ENCODE assay signal across 30 mouse cellular contexts in genomic region chr13:93419779-93420178, GRCm38 (mm10).
DNase-seq lines count a peak whose midpoint lies in the region; ATAC-seq and TF ChIP-seq lines count a peak whose summit lies in the region.
"Had no signal": no experiment of that assay in that cellular context is flagged by ENCODE, and none has a peak within 500 bp of the region (broad histone marks: within the 10 kb centered on the region; RNA-seq: fewer than 3 reads in every experiment).

No protein-coding gene starts in this region.

- no peaks in the 10 kb centered on the region for H3K36me3 ChIP-seq in embryonic facial prominence, embryonic 14.5 days (ENCODE audit: control insufficient read depth, insufficient read depth, low read length)
- no peaks in the 10 kb centered on the region for H3K36me3 ChIP-seq in embryonic facial prominence, embryonic 10.5 days (replicated peaks)
- peaks cover 5% of the 10 kb centered on the region; the same call in 1 of the 2 replicates for H3K36me3 ChIP-seq in hindbrain, embryonic 13.5 days
- no peaks in the 10 kb centered on the region for H3K36me3 ChIP-seq in hindbrain, embryonic 16.5 days (ENCODE audit: control insufficient read depth, insufficient read depth, low read length)
- H3K36me3 ChIP-seq in limb, embryonic 14.5 days (ENCODE audit: control insufficient read depth, insufficient read depth, low read length): no peaks in the 10 kb centered on the region
- no peaks in the 10 kb centered on the region for H3K36me3 ChIP-seq in limb, embryonic 10.5 days
- 0 out of 2 replicates have a peak, but pooled peaks cover 5% of the 10 kb centered on the region for H3K36me3 ChIP-seq in heart, embryonic 12.5 days
- H3K36me3 ChIP-seq: embryonic facial prominence, embryonic 12.5 days; heart, embryonic 15.5 days; kidney, embryonic 15.5 days; liver, embryonic 15.5 days; midbrain, embryonic 10.5 days; neural tube, embryonic 12.5 days had no signal

- DNase-seq in embryonic facial prominence, embryonic 14.5 days (ENCODE audit: low spot score): peak; percentile 16
- no peak for DNase-seq in embryonic facial prominence, embryonic 10.5 days (ENCODE audit: low spot score)
- DNase-seq in limb, embryonic 14.5 days (ENCODE audit: low spot score): peak; percentile 22
- DNase-seq in limb, embryonic 10.5 days (ENCODE audit: low spot score): no peak
- DNase-seq: adrenal gland, postnatal 10 days; cerebellum, adult 11 months; cerebellum, adult 9-10 months; cerebellum, postnatal 36 days; gastrocnemius, postnatal 10 days; kidney, adult 18-20 months; kidney, postnatal 25 days; layer of hippocampus, postnatal 36 days; liver; lung, embryonic 14.5 days; lung, postnatal 14 days; thymus, adult 2 months; thymus, postnatal 36 days had no signal

- H3K27me3 ChIP-seq in embryonic facial prominence, embryonic 14.5 days (replicated peaks; ENCODE audit: control insufficient read depth, insufficient read depth, low read length): no peaks in the 10 kb centered on the region
- no peaks in the 10 kb centered on the region for H3K27me3 ChIP-seq in embryonic facial prominence, embryonic 10.5 days (replicated peaks; ENCODE audit: low read depth, poor library complexity, severe bottlenecking)
- no peaks in the 10 kb centered on the region for H3K27me3 ChIP-seq in hindbrain, embryonic 13.5 days
- no peaks in the 10 kb centered on the region for H3K27me3 ChIP-seq in hindbrain, embryonic 16.5 days (replicated peaks; ENCODE audit: control insufficient read depth, insufficient read depth, low read length)
- no peaks in the 10 kb centered on the region for H3K27me3 ChIP-seq in limb, embryonic 14.5 days (ENCODE audit: control insufficient read depth, insufficient read depth, low read length)
- no peaks in the 10 kb centered on the region for H3K27me3 ChIP-seq in limb, embryonic 10.5 days (ENCODE audit: low read depth, poor library complexity, severe bottlenecking)
- no peaks in the 10 kb centered on the region for H3K27me3 ChIP-seq in heart, embryonic 12.5 days (replicated peaks)
- H3K27me3 ChIP-seq: CH12.LX; embryonic facial prominence, embryonic 12.5 days; heart, embryonic 15.5 days; kidney, embryonic 15.5 days; liver, embryonic 15.5 days; neural tube, embryonic 12.5 days had no signal

- WGBS in embryonic facial prominence, embryonic 14.5 days: 76% methylated on average over 2 of the region's 2 CpGs
- WGBS in embryonic facial prominence, embryonic 10.5 days: 82% methylated on average over 2 of the region's 2 CpGs
- WGBS in hindbrain, embryonic 13.5 days: 66% methylated on average over 2 of the region's 2 CpGs
- 52% methylated on average over 2 of the region's 2 CpGs for WGBS in hindbrain, embryonic 16.5 days
- 56% methylated on average over 2 of the region's 2 CpGs for WGBS in limb, embryonic 14.5 days
- WGBS in limb, embryonic 10.5 days: 91% methylated on average over 2 of the region's 2 CpGs
- WGBS in heart, embryonic 12.5 days: 81% methylated on average over 2 of the region's 2 CpGs

- no peak overlapping the region for H3K4me3 ChIP-seq in embryonic facial prominence, embryonic 14.5 days (ENCODE audit: low read depth, low read length)
- H3K4me3 ChIP-seq in embryonic facial prominence, embryonic 10.5 days: no peak overlapping the region
- no peak overlapping the region for H3K4me3 ChIP-seq in hindbrain, embryonic 13.5 days
- no peak overlapping the region for H3K4me3 ChIP-seq in hindbrain, embryonic 16.5 days (ENCODE audit: low read length)
- H3K4me3 ChIP-seq in limb, embryonic 14.5 days (replicated peaks; ENCODE audit: low read length): no peak overlapping the region
- H3K4me3 ChIP-seq in limb, embryonic 10.5 days: no peak overlapping the region
- H3K4me3 ChIP-seq in heart, embryonic 12.5 days: no peak overlapping the region
- H3K4me3 ChIP-seq: embryonic facial prominence, embryonic 12.5 days; heart, embryonic 15.5 days; kidney, embryonic 15.5 days; liver, embryonic 15.5 days; midbrain, embryonic 10.5 days; myocyte; neural tube, embryonic 12.5 days had no signal

- no peaks in the 10 kb centered on the region for H3K9me3 ChIP-seq in embryonic facial prominence, embryonic 14.5 days (ENCODE audit: control insufficient read depth, low read length)
- no peaks in the 10 kb centered on the region for H3K9me3 ChIP-seq in embryonic facial prominence, embryonic 10.5 days
- no peaks in the 10 kb centered on the region for H3K9me3 ChIP-seq in hindbrain, embryonic 13.5 days
- no peaks in the 10 kb centered on the region for H3K9me3 ChIP-seq in hindbrain, embryonic 16.5 days (ENCODE audit: control insufficient read depth, low read length)
- H3K9me3 ChIP-seq in limb, embryonic 14.5 days (ENCODE audit: control insufficient read depth, low read length): no peaks in the 10 kb centered on the region
- no peaks in the 10 kb centered on the region for H3K9me3 ChIP-seq in limb, embryonic 10.5 days (replicated peaks)
- no peaks in the 10 kb centered on the region for H3K9me3 ChIP-seq in heart, embryonic 12.5 days (replicated peaks)
- H3K9me3 ChIP-seq: embryonic facial prominence, embryonic 12.5 days; heart, embryonic 15.5 days; kidney, embryonic 15.5 days; liver, embryonic 15.5 days; midbrain, embryonic 10.5 days; neural tube, embryonic 12.5 days had no signal

- no peak overlapping the region for H3K27ac ChIP-seq in embryonic facial prominence, embryonic 14.5 days (replicated peaks; ENCODE audit: low read depth, low read length)
- H3K27ac ChIP-seq in embryonic facial prominence, embryonic 10.5 days (replicated peaks): no peak overlapping the region
- 0 out of 2 replicates have a peak overlapping the region, but pooled peaks have one; percentile 0 for H3K27ac ChIP-seq in hindbrain, embryonic 13.5 days
- no peak overlapping the region for H3K27ac ChIP-seq in hindbrain, embryonic 16.5 days (ENCODE audit: low read depth, low read length)
- no peak overlapping the region for H3K27ac ChIP-seq in limb, embryonic 14.5 days (replicated peaks; ENCODE audit: low read depth, low read length)
- H3K27ac ChIP-seq in limb, embryonic 10.5 days: no peak overlapping the region
- no peak overlapping the region for H3K27ac ChIP-seq in heart, embryonic 12.5 days (ENCODE audit: poor library complexity, severe bottlenecking)
- H3K27ac ChIP-seq: embryonic facial prominence, embryonic 12.5 days; heart, embryonic 15.5 days; kidney, embryonic 15.5 days; liver, embryonic 15.5 days; midbrain, embryonic 10.5 days; neural tube, embryonic 12.5 days had no signal

- no peaks in the 10 kb centered on the region for H3K4me1 ChIP-seq in embryonic facial prominence, embryonic 14.5 days (ENCODE audit: control insufficient read depth, insufficient read depth, low read length)
- 0 out of 2 replicates have a peak, but pooled peaks cover 3% of the 10 kb centered on the region for H3K4me1 ChIP-seq in embryonic facial prominence, embryonic 10.5 days
- H3K4me1 ChIP-seq in hindbrain, embryonic 13.5 days (replicated peaks): 0 out of 2 replicates have a peak, but pooled peaks cover 3% of the 10 kb centered on the region
- no peaks in the 10 kb centered on the region for H3K4me1 ChIP-seq in hindbrain, embryonic 16.5 days (ENCODE audit: control insufficient read depth, insufficient read depth, low read depth, low read length)
- H3K4me1 ChIP-seq in limb, embryonic 14.5 days (ENCODE audit: control insufficient read depth, insufficient read depth, low read length): no peaks in the 10 kb centered on the region
- 0 out of 2 replicates have a peak, but pooled peaks cover 3% of the 10 kb centered on the region for H3K4me1 ChIP-seq in limb, embryonic 10.5 days
- H3K4me1 ChIP-seq in heart, embryonic 12.5 days (replicated peaks): 0 out of 2 replicates have a peak, but pooled peaks cover 3% of the 10 kb centered on the region
- H3K4me1 ChIP-seq: heart, embryonic 15.5 days; kidney, embryonic 15.5 days; midbrain, embryonic 10.5 days; neural tube, embryonic 12.5 days had no signal

- no peak for TF ChIP-seq POLR2A in limb, embryonic 14.5 days (IDR thresholded peaks at IDR 0.05; ENCODE audit: borderline replicate concordance, extremely low read depth, insufficient read depth, insufficient read length)

- no peak overlapping the region for H3K9ac ChIP-seq in embryonic facial prominence, embryonic 14.5 days (ENCODE audit: low read depth, low read length)
- no peak overlapping the region for H3K9ac ChIP-seq in hindbrain, embryonic 13.5 days
- H3K9ac ChIP-seq in hindbrain, embryonic 16.5 days (ENCODE audit: low read depth, low read length): no peak overlapping the region
- no peak overlapping the region for H3K9ac ChIP-seq in limb, embryonic 14.5 days (ENCODE audit: low read depth, low read length, severe bottlenecking)
- H3K9ac ChIP-seq in heart, embryonic 12.5 days: no peak overlapping the region
- H3K9ac ChIP-seq: embryonic facial prominence, embryonic 12.5 days; heart, embryonic 15.5 days; kidney, embryonic 15.5 days; liver, embryonic 15.5 days; lung, embryonic 14.5 days; neural tube, embryonic 12.5 days had no signal

- no peak overlapping the region for H3K4me2 ChIP-seq in embryonic facial prominence, embryonic 14.5 days (ENCODE audit: low read depth, low read length)
- H3K4me2 ChIP-seq in hindbrain, embryonic 13.5 days: no peak overlapping the region
- no peak overlapping the region for H3K4me2 ChIP-seq in hindbrain, embryonic 16.5 days (ENCODE audit: low read length)
- no peak overlapping the region for H3K4me2 ChIP-seq in limb, embryonic 14.5 days (replicated peaks; ENCODE audit: low read depth, low read length, severe bottlenecking)
- no peak overlapping the region for H3K4me2 ChIP-seq in heart, embryonic 12.5 days
- H3K4me2 ChIP-seq: embryonic facial prominence, embryonic 12.5 days; heart, embryonic 15.5 days; kidney, embryonic 15.5 days; liver, embryonic 15.5 days; lung, embryonic 14.5 days; neural tube, embryonic 12.5 days had no signal

- ATAC-seq in embryonic facial prominence, embryonic 14.5 days (ENCODE audit: low read depth): no peak
- ATAC-seq in hindbrain, embryonic 13.5 days (ENCODE audit: low FRiP score): no peak
- no peak for ATAC-seq in hindbrain, embryonic 16.5 days
- no peak for ATAC-seq in limb, embryonic 14.5 days (ENCODE audit: low FRiP score, low read depth)
- ATAC-seq in megakaryocyte, adult 5-6 weeks (ENCODE audit: poor library complexity, severe bottlenecking): 0 out of 2 replicates have a peak, but pooled peaks have one; percentile 18
- no peak for ATAC-seq in heart, embryonic 12.5 days (ENCODE audit: insufficient number of reproducible peaks, low FRiP score)
- ATAC-seq: inflammation-experienced regulatory T-cells, adult 6 months had no signal

Comparison
In these comparisons a context has a peak if more than half of its experiments do, and no peak if none do; other contexts are left out.
1. DNase-seq: peak in embryonic facial prominence, embryonic 14.5 days (single experiment) and limb, embryonic 14.5 days (single experiment); none in embryonic facial prominence, embryonic 10.5 days (single experiment) and limb, embryonic 10.5 days (single experiment).